Comparison of ENCODE assay signal across 8 mouse cellular contexts in the genomic region with DNA sequence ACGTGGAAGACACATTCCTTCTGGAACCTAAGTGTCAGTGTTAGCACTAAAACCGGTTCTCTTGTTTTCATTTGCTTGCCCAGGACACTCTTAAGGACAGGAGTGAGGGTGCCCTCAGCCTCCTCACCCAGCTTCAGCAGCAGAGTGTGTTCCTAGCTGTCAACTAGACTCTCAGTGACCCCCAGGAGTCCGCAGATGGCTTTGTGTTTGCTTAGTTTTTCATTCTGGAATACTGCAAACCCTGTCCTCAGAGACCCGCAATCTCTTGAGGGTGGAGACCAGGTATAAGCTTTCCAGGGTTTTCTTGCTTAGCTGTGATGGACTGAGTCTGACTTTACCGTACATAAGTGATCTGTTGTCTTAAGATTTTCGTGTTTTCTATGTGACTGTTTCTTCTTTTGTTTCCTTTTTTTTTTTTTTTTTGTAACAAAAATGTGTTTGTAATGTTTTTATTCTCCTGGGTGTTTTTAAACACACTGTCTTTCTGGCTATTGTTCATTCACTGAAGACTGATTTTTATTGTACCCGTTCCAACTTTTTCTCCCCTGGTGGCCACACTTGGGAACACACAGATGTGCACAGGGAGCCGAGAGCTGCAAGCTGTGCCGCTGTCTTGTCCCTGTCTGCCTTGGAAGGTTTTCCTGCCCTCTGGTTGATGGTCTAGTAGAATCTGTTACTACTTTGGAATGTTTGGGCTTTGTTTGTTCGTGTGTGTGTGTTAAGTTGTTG. TPM values are rescaled to one million over a fixed set of nuclear protein-coding genes. Genes with fewer than 3 reads are reported as not detected.
DNase-seq lines count a peak whose midpoint lies in the region; ATAC-seq and TF ChIP-seq lines count a peak whose summit lies in the region.
"Had no signal": no experiment of that assay in that cellular context is flagged by ENCODE, and none has a peak within 500 bp of the region (broad histone marks: within the 10 kb centered on the region; RNA-seq: fewer than 3 reads in every experiment).

No protein-coding gene starts in this region.

- no peak overlapping the region for H3K4me2 ChIP-seq in limb, embryonic 11.5 days (ENCODE audit: low read depth, severe bottlenecking)
- H3K4me2 ChIP-seq: liver, embryonic 13.5 days had no signal

- 65% methylated on average over 10 of the region's 10 CpGs for WGBS in limb, embryonic 11.5 days
- 67% methylated on average over 10 of the region's 10 CpGs for WGBS in limb, embryonic 10.5 days

- H3K4me1 ChIP-seq in limb, embryonic 11.5 days (ENCODE audit: control insufficient read depth, insufficient read depth, low read length), result no peaks in the 10 kb centered on the region
- peaks cover 11% of the 10 kb centered on the region; the same call in 1 of the 2 replicates for H3K4me1 ChIP-seq in limb, embryonic 10.5 days
- H3K4me1 ChIP-seq in MEL (ENCODE audit: control insufficient read depth in 1 of 2, insufficient read depth in 2 of 2, low read length in 2 of 2), result peaks cover 9 to 15% of the 10 kb centered on the region in 2 experiments
- H3K4me1 ChIP-seq: liver, embryonic 13.5 days had no signal

- no peaks in the 10 kb centered on the region for H3K27me3 ChIP-seq in limb, embryonic 11.5 days (ENCODE audit: control insufficient read depth, insufficient read depth, low read length)
- no peaks in the 10 kb centered on the region for H3K27me3 ChIP-seq in limb, embryonic 10.5 days (ENCODE audit: low read depth, poor library complexity, severe bottlenecking)
- H3K27me3 ChIP-seq in MEL (ENCODE audit: control insufficient read depth in 1 of 2, insufficient read depth in 2 of 2, low read length in 2 of 2), result no peaks in the 10 kb centered on the region
- H3K27me3 ChIP-seq: liver, embryonic 13.5 days had no signal

- H3K27ac ChIP-seq in limb, embryonic 11.5 days (replicated peaks; ENCODE audit: low read depth, low read length), result no peak overlapping the region
- no peak overlapping the region for H3K27ac ChIP-seq in limb, embryonic 10.5 days
- H3K27ac ChIP-seq in MEL (ENCODE audit: control insufficient read depth, low read depth, low read length), result no peak overlapping the region
- H3K27ac ChIP-seq: liver, embryonic 13.5 days had no signal

- peak; percentile 43 to 58 (median 45) for TF ChIP-seq CTCF in MEL (IDR thresholded peaks at IDR 0.05 in 2 of 3, conservative IDR thresholded peaks at IDR 0.05 in 1 of 3; ENCODE audit: control insufficient read depth in 1 of 3, insufficient read depth in 1 of 3, low read depth in 2 of 3, low read length in 3 of 3, poor library complexity in 1 of 3, severe bottlenecking in 1 of 3)

- TF ChIP-seq EP300 in MEL (IDR thresholded peaks at IDR 0.05; ENCODE audit: low read depth in 1 of 2, low read length in 2 of 2), result no peak

- ATAC-seq in limb, embryonic 11.5 days (ENCODE audit: insufficient number of reproducible peaks, low FRiP score, low TSS enrichment, low read depth), result no peak

- H3K9ac ChIP-seq in limb, embryonic 11.5 days (ENCODE audit: low read length), result no peak overlapping the region
- no peak overlapping the region for H3K9ac ChIP-seq in MEL (ENCODE audit: control insufficient read depth, low read depth, low read length, poor library complexity, severe bottlenecking)
- H3K9ac ChIP-seq: liver, embryonic 13.5 days had no signal

- peak; percentile 29 for TF ChIP-seq RAD21 in MEL (IDR thresholded peaks at IDR 0.05; ENCODE audit: low read depth, low read length)

- H3K79me2 ChIP-seq in MEL (ENCODE audit: control insufficient read depth, insufficient read depth, low read length, poor library complexity), result no peaks in the 10 kb centered on the region

- H3K4me3 ChIP-seq in limb, embryonic 11.5 days (ENCODE audit: low read depth, low read length), result no peak overlapping the region
- H3K4me3 ChIP-seq in limb, embryonic 10.5 days, result no peak overlapping the region
- no peak overlapping the region for H3K4me3 ChIP-seq in MEL (ENCODE audit: control insufficient read depth in 1 of 2, insufficient read depth in 1 of 2, low read depth in 2 of 2, low read length in 2 of 2)
- H3K4me3 ChIP-seq: liver, embryonic 13.5 days had no signal

- peak; percentile 36 for DNase-seq in limb, embryonic 11.5 days (ENCODE audit: low spot score)
- DNase-seq in limb, embryonic 10.5 days (ENCODE audit: low spot score), result no peak
- peak; percentile 50 for DNase-seq in MEL (ENCODE audit: low read depth, low spot score)
- peak; percentile 53 for DNase-seq in brain, adult 2 months (ENCODE audit: low read depth, low spot score)
- DNase-seq in kidney, adult 9 months, result peak; percentile 71
- DNase-seq in naive thymus-derived CD4-positive, alpha-beta T cell, adult 2 months (ENCODE audit: low read depth), result peak; percentile 17
- DNase-seq in layer of hippocampus, adult 8-10 months (ENCODE audit: low spot score in 2 of 2), result no peak
- DNase-seq: liver, embryonic 13.5 days had no signal

- no peak for TF ChIP-seq POLR2A in MEL (IDR thresholded peaks at IDR 0.05; ENCODE audit: control insufficient read depth in 1 of 2, insufficient read depth in 1 of 2, low read depth in 1 of 2, low read length in 2 of 2, poor library complexity in 1 of 2)

- no peaks in the 10 kb centered on the region for H3K36me3 ChIP-seq in limb, embryonic 11.5 days (ENCODE audit: control insufficient read depth, insufficient read depth, low read length)
- no peaks in the 10 kb centered on the region for H3K36me3 ChIP-seq in limb, embryonic 10.5 days
- H3K36me3 ChIP-seq in MEL (ENCODE audit: control insufficient read depth in 1 of 2, insufficient read depth in 2 of 2, low read length in 2 of 2), result peaks cover 0 to 14% of the 10 kb centered on the region in 2 experiments; a peak in 2 of 4 replicates
- H3K36me3 ChIP-seq: liver, embryonic 13.5 days had no signal

- H3K9me3 ChIP-seq in limb, embryonic 11.5 days (ENCODE audit: control insufficient read depth, low read length), result no peaks in the 10 kb centered on the region
- H3K9me3 ChIP-seq in limb, embryonic 10.5 days (replicated peaks), result no peaks in the 10 kb centered on the region
- no peaks in the 10 kb centered on the region for H3K9me3 ChIP-seq in MEL (replicated peaks; ENCODE audit: insufficient read depth, low read length)
- H3K9me3 ChIP-seq: liver, embryonic 13.5 days had no signal

TF ChIP-seq in MEL, 35 proteins besides CTCF, POLR2A, EP300 and RAD21:
- no peak for TF ChIP-seq NELFE (IDR thresholded peaks at IDR 0.05; ENCODE audit: low read depth, low read length)
- peak; percentile 52 for TF ChIP-seq SMC3 (IDR thresholded peaks at IDR 0.05; ENCODE audit: low read depth, low read length)
- no peak for TF ChIP-seq BHLHE40 (IDR thresholded peaks at IDR 0.05; ENCODE audit: borderline replicate concordance, low read depth, low read length)
TF ChIP-seq in MEL: peak in this region for 1.

RNA-seq across cellular contexts. Expression of a gene that starts 40.6 kb away (rescaled TPM):
- 84.6 and 91.9 TPM in 2 replicates for polyA plus RNA-seq in limb, embryonic 11.5 days (2014; fragmentation: Nextera tagmentation; extraction: Ambion mirVana)
- polyA plus RNA-seq in limb, embryonic 10.5 days (2016; fragmentation: Nextera tagmentation; extraction: Ambion mirVana), result 84.8 and 88.9 TPM in 2 replicates
- total RNA-seq in MEL (2012; rRNA removed), result 40.8 and 50.3 TPM in 2 replicates
- polyA plus RNA-seq in MEL (2012; ENCODE audit: insufficient read depth in 1 of 2, insufficient read length in 2 of 2, low read depth in 1 of 2, low replicate concordance in 2 of 2, missing spikeins in 1 of 2), result 10 to 100 TPM in 1 of 2 experiments, not detected in 1; 42.4 TPM
- total RNA-seq in layer of hippocampus, adult 8-10 months (2022), result 10 to 100 TPM; 20.9 to 26.0 (median 23.8) TPM

RNA-seq across cellular contexts. Expression of a gene that starts 44.8 kb away (rescaled TPM):
- 6.4 and 6.5 TPM in 2 replicates for polyA plus RNA-seq in limb, embryonic 11.5 days (2014; fragmentation: Nextera tagmentation; extraction: Ambion mirVana)
- polyA plus RNA-seq in limb, embryonic 10.5 days (2016; fragmentation: Nextera tagmentation; extraction: Ambion mirVana), result 5.3 and 5.9 TPM in 2 replicates
- 4.1 and 4.2 TPM in 2 replicates for total RNA-seq in MEL (2012; rRNA removed)
- polyA plus RNA-seq in MEL (2012; ENCODE audit: insufficient read depth in 1 of 2, insufficient read length in 2 of 2, low read depth in 1 of 2, low replicate concordance in 2 of 2, missing spikeins in 1 of 2), result 1 to 10 TPM in 1 of 2 experiments, not detected in 1; 8.6 TPM
- total RNA-seq in layer of hippocampus, adult 8-10 months (2022), result 10 to 100 TPM; 38.7 to 45.5 (median 40.4) TPM

Comparison
In these comparisons a context has a peak if more than half of its experiments do, and no peak if none do; other contexts are left out.
1. DNase-seq: peak in limb, embryonic 11.5 days (single experiment), MEL (single experiment), brain, adult 2 months (single experiment), kidney, adult 9 months (single experiment) and naive thymus-derived CD4-positive, alpha-beta T cell, adult 2 months (single experiment); none in limb, embryonic 10.5 days (single experiment) and layer of hippocampus, adult 8-10 months (0 of 2).